21 mouse cellular contexts compared by ENCODE assay signal in genomic region chr11:88796207-88796606, GRCm38 (mm10).
DNase-seq lines count a peak whose midpoint lies in the region; ATAC-seq lines count a peak whose summit lies in the region.
"Had no signal": no experiment of that assay in that cellular context is flagged by ENCODE, and none has a peak within 500 bp of the region (broad histone marks: within the 10 kb centered on the region; RNA-seq: fewer than 3 reads in every experiment).

No protein-coding gene starts in this region.

- ATAC-seq in granulocyte monocyte progenitor cell, adult 5-6 weeks (replicated peaks; ENCODE audit: poor library complexity, severe bottlenecking): peak; percentile 56; the same call in 1 of the 2 replicates
- ATAC-seq in liver, embryonic 12.5 days: no peak
- ATAC-seq: forebrain, embryonic 13.5 days; forebrain, embryonic 15.5 days; forebrain, postnatal 0 days; Patski had no signal

- no peaks in the 10 kb centered on the region for H3K36me3 ChIP-seq in liver, embryonic 12.5 days
- H3K36me3 ChIP-seq: embryonic facial prominence, embryonic 10.5 days; embryonic facial prominence, embryonic 12.5 days; forebrain, embryonic 15.5 days had no signal

- whole genome bisulfite sequencing in liver, embryonic 12.5 days (ENCODE audit: insufficient replicate concordance): 65% methylated on average over 8 of the region's 8 CpGs

- no peaks in the 10 kb centered on the region for H3K4me1 ChIP-seq in liver, embryonic 12.5 days
- H3K4me1 ChIP-seq: embryonic facial prominence, embryonic 12.5 days; forebrain, embryonic 13.5 days; forebrain, embryonic 15.5 days had no signal

- peaks cover 4% of the 10 kb centered on the region; the same call in 1 of the 2 replicates for H3K27me3 ChIP-seq in liver, embryonic 12.5 days (replicated peaks)
- H3K27me3 ChIP-seq: embryonic facial prominence, embryonic 12.5 days; forebrain, embryonic 13.5 days; forebrain, embryonic 15.5 days; Patski had no signal

- no peak overlapping the region for H3K4me2 ChIP-seq in liver, embryonic 12.5 days
- H3K4me2 ChIP-seq: embryonic facial prominence, embryonic 12.5 days; forebrain, embryonic 13.5 days; forebrain, embryonic 15.5 days had no signal

- DNase-seq in A20 (ENCODE audit: low read depth, low spot score) (peak; percentile 25), R1 (ENCODE audit: low read depth, low spot score) (peak; percentile 41)
- no peak for DNase-seq in adrenal gland, postnatal 25 days
- no peak for DNase-seq in thymus, postnatal 0 days (ENCODE audit: low spot score)
- DNase-seq in heart, postnatal 14 days: no peak
- DNase-seq: adrenal gland, adult 2 months; adrenal gland, postnatal 10 days; adrenal gland, postnatal 36 days; cerebellum, adult 11 months; cerebellum, adult 18-20 months; cerebellum, adult 8-10 months; cerebellum, postnatal 10 days; cerebellum, postnatal 25 days; forebrain, postnatal 0 days had no signal

- intact Hi-C loops in heart, postnatal 14 days (cut with DNase I): no loop called here

- H3K9me3 ChIP-seq in liver, embryonic 12.5 days (replicated peaks): no peaks in the 10 kb centered on the region
- H3K9me3 ChIP-seq: embryonic facial prominence, embryonic 12.5 days; forebrain, embryonic 13.5 days; forebrain, embryonic 15.5 days had no signal

- no peak overlapping the region for H3K4me3 ChIP-seq in liver, embryonic 12.5 days
- H3K4me3 ChIP-seq: embryonic facial prominence, embryonic 10.5 days; embryonic facial prominence, embryonic 12.5 days; forebrain, embryonic 13.5 days; forebrain, embryonic 15.5 days had no signal

- no peak overlapping the region for H3K9ac ChIP-seq in liver, embryonic 12.5 days
- H3K9ac ChIP-seq: embryonic facial prominence, embryonic 12.5 days; forebrain, embryonic 13.5 days; forebrain, embryonic 15.5 days; forebrain, postnatal 0 days had no signal

- no peak overlapping the region for H3K27ac ChIP-seq in liver, embryonic 12.5 days
- H3K27ac ChIP-seq: embryonic facial prominence, embryonic 10.5 days; embryonic facial prominence, embryonic 12.5 days; forebrain, embryonic 13.5 days; forebrain, embryonic 15.5 days had no signal

Comparison
In these comparisons a context has a peak if more than half of its experiments do, and no peak if none do; other contexts are left out.
1. DNase-seq: peak in A20 (single experiment) and R1 (single experiment); none in adrenal gland, postnatal 25 days (single experiment), thymus, postnatal 0 days (single experiment) and heart, postnatal 14 days (0 of 2).